Mouse (Mus musculus) heart, postnatal 4 days (tissue): ENCODE measurements around the gene Rbm20. TPM values are rescaled to one million over a fixed set of nuclear protein-coding genes. Genes with fewer than 3 reads are reported as not detected.

Source experiments
- DNase-seq: peaks from one replicate; pipeline ENCODE4 v3.0.0; 2021
- total RNA-seq, 2 experiments: library from RNA; stranded (reverse); gene quantifications; 2 replicates each; pipeline ENCODE4 v1.2.3; 2021

Rbm20 gene
- total RNA-seq, 2 experiments from 2014 or later: 265 to 287 TPM

DNA sequence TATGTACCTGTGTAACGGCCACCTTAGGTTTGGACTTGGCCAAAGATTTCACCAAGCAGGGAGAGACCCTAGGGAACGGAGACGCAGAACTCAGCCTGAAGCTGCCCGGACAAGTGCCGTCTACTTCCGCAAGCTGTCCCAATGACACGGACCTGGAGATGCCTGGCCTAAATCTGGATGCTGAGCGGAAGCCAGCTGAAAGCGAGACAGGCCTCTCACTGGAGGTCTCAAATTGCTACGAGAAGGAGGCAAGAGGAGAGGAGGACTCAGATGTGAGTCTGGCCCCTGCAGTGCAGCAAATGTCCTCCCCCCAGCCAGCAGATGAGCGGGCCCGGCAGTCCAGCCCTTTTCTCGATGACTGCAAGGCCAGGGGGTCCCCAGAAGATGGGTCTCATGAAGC lies 174.2 kb downstream of the Rbm20 start:
- DNase-seq: no peak

DNA sequence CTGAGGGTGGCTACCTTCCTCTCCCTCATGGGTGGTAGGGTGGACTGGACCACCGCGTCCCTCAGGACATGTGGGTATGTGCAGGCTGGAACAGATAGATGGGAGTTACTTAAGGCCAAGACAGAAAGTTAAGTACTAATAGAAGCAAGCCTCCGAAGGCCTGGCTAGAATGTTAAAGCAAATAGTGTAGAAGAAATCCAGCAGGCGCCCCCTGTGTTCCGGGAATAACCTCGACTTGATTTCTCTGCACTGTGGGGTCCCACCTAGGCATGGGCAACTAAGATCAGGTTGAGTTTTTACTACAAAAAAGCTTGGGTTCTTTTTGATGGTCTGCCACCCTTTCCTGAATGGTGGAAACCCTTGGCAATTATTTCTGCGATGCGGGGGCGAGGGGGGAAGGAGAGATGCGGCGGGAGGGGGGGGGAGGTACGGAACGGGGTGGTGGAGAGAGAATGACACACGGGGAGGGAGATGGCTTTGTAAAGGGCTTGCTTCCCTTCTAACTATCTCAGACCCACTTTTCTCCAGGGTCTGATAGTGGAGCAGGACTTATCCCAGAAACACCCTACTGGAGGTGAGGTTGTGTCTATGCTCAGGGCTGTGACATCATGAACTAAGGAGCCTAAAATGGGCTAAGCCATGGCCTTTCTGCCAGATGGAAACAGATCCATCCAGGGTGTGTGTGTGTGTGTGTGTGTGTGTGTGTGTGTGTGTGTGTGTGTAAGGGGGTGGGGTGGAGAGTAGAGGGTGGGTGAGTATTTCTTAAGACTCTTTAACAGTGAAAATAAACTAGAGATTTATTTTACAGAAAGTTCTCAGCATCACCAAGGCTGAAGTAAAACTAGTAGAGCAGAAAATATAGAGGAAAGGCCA lies 175.0 kb downstream of the Rbm20 start:
- no peak for DNase-seq

DNA sequence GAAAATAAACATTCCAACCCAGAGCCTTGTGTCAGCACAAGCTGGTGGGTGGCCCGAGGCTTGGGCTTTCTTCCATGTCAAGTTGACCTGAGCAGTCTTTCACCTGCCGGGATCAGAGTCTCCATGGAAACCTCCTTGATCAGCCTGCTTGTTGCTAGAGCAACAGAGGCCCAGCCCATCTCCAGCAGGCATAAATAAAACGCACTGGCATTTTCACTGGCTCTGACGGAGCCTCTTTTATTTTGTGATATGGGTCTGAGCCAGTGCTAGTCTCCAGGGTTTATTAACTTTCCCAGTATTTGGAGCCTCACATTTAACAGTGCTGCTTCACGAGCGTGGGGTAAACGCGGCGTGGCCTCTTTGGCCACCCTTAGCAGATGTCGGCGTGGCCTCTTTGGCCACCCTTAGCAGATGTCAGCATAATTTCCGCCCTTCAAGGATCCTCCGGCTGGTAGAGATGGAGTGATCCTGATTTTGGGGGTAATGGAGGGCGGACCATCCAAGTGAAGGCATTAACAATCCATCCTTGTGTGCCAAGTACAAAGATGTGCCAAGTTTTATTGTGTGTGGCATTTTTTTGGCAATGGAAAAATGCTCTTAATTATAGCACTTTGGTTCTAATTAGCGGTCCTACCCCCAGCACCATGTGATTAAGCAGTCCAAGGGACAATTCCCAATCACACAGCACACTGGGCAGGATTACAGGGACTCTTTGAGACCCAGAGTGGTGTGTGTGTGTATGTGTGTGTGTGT lies 175.8 kb downstream of the Rbm20 start:
- DNase-seq: no peak

DNA sequence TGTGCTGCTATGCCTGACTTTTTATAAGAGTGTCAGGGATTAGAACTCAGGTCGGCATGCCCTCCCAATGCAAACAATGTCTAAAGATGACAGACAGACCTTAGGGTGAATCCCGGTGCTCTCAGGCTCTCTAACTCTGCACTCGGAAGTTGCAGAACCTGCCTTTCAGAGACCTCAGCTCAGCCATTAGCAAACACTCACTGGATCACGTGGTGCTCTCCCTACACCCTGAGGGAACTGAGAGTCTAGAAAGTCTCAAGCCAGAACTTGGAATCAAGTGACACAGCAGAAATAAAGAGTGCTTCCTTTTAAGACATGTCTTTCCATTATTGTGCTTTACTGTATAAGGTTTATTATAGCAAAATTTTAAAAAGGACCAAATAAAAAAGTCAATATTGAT lies 177.9 kb downstream of the Rbm20 start:
- DNase-seq: no peak

DNA sequence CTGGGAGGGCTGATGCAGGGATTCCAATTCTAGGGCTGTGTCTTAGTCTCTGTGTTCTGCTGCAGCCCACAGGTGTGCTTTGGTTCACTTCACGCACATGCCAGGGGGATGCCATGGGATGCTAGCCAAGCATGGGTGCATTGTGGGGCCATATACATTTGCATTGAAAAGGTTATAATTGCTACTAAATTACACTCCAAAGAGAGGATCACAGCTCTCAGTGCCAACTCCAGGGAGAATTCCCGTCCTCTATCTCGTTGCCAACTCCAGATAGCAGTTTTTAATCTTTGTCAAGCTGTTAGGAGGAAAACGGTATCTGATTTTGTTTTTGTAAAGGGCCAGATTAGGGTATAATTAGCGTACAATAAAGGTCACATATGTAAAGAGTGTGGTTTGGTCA lies 178.7 kb downstream of the Rbm20 start:
- DNase-seq: no peak

DNA sequence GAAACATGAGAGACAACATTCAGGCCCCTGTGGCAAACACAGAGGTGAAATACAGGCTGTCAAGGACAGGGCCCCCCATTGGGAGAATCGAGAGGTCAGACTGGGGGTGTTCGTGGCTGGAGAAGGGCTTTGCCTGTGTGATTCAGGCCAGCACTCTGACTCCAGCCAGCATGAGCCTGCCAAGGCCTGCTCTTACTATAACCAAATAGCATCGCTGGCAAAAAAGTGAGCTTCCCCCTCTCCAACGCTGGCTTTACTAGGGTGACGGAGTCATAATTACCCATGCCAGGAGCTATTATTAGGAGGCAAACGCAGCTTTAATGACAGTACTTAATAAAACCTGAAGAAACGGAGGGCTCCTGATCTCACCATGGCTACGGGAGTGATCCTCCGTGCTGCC lies 179.7 kb downstream of the Rbm20 start:
- DNase-seq: peak; percentile 49

DNA sequence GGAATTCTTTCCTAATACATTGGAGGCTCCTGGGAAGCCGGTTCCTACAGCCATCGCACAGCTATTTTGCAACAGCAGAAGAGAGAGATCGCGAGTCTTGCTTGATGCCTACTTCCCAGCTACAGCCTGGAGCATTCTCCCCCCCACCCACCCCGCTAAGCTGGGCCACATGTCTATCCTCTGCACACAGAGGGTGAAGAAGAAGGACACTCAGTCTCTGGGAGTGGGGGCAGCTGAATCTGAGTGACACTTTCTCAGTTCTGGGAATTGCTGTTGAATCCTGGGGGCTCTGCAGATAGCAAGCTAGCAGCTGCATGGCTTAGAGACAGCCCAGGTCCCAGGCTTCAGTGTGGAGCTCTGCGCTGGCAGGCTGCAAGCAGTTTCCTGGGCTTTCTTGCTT lies 180.9 kb downstream of the Rbm20 start:
- no peak for DNase-seq

DNA sequence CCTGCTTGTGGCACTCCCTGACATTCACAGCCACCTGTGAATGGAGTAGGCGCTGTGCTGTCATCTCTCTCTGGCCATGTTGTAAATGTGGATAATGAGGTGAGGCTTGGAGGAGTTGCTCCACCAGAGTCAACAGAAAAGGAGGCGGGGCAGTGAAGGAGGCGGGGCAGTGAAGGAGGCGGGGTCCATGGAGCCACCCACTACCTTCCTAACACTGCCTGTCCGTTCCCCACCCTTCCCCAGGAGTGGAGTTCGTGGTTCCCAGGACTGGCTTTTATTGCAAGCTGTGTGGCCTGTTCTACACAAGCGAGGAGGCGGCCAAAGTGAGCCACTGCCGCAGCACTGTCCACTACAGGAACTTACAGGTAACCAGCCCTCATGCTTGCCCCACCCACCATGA lies 182.0 kb downstream of the Rbm20 start:
- DNase-seq: no peak

DNA sequence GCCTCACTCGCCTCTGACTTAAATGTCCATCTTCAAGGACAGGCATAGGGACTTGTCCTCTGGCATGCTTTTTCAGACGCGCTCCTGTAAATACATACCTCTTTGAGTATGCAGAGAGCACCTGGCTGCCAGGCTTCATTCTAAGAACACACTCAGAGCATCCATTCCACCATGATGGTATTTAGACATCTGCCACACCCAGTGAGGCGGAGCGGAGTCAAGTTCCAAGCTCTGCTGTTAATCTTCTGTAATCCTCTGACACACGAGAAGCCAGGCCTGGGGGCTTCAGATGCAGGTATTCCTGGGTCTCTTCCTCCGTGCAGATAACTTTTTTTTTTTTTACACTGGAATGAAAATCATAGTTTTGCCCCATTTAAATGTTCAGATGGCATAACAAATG lies 182.5 kb downstream of the Rbm20 start:
- no peak for DNase-seq

DNA sequence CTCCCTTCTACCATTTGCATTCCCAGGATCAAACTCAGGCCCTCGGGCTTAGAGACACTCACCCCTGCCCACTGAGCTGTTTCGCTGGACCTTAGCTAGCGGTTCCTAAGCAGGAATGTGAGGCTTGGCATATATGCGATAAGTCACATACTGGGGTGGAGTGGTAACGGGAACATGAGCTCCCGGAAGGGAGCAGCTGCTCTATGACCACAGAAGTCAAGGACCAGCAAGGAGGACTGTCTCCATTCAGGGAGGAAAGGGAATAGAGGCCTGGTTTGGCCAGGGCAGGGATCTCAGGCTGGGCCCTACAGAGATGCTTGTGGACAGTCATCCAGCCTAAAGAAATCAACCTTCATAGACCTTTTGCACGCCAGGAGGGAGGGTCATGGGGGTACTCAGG lies 184.2 kb downstream of the Rbm20 start:
- no peak for DNase-seq

DNA sequence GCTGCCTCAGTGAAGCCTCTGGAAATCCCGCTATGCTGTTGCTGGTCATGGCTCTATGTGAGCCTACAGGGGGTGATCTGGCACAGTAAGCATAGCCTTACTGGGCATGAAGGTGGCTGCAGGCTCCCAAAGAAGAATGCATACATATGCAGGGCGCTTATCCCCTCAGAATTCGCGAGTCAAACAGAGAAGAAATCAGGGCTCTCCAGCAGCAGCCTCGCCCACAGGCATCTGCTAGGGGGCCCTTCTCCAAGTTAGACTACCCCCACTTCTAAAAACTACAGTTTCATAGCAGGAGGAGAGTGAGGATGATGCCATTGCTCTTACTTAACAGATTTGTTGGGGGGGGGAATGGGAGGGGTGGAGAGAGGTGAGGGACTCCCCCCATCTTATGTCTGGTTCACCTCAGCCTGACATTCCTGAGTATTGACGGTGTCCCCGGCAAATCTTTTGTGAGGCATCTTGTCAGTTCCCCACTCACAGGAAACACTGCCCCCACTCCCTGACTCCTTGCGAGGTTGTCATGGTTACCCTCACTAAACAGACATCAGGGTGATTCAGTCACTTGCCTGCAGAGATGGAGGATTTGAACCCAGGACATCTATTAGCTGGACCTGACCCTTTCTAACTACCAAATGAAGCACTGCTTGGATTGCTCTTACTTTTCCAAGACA lies 185.6 kb downstream of the Rbm20 start:
- no peak for DNase-seq

DNA sequence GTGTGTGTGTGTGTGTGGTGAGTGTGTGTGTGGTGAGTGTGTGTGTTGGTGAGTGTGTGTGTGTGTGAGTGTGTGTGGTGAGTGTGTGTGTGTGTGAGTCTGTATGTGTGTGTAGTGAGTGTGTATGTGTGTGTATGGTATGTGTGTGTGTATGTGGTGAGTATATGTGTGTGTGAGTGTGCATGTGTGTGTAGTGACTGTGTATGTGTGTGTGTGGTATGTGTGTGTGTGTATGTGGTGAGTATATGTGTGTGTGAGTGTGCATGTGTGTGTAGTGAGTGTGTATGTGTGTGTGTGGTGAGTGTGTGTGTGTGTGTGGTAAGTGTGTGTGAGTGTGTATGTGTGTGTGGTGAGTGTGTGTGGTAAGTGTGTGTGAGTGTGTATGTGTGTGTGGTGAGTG lies 190.1 kb downstream of the Rbm20 start:
- DNase-seq: no peak

DNA sequence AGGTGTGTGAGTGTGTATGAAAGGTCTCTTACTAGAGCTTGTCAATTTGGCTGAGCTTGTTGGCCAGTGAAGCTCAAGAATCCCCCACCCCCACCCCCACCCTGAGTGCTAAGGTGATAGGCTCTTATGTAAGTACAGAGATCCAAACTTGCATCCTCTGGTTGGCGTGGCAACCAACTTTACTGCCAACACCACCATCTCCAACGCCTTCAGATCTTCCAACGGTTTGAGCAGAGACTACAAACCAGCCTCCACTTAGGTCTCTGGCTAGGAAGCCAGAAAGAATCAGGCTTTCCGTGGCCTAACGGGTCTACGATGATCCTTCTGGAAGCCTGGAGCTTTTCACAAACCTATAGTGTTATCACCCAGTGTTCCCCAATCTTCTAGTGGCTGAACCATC lies 191.0 kb downstream of the Rbm20 start:
- no peak for DNase-seq

DNA sequence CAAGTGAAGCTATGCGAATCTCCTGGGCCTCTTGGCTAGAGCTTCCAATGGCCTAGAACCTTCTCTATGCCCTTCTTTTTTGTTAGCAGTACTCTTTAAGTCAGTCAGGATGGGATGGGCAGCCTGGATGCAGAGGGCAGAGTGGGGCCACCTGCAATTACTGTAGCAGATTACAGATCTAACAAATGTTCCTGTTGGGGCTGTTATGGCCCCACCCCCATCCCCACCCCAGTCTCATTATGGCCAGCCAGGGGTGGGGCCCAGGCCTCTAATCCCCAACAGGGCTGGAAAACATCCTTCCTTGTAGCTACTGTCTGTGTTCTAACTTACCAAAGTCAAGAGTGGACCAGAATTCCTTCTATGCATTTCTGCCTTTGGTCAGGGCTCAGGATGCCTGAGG lies 191.7 kb downstream of the Rbm20 start:
- no peak for DNase-seq

DNA sequence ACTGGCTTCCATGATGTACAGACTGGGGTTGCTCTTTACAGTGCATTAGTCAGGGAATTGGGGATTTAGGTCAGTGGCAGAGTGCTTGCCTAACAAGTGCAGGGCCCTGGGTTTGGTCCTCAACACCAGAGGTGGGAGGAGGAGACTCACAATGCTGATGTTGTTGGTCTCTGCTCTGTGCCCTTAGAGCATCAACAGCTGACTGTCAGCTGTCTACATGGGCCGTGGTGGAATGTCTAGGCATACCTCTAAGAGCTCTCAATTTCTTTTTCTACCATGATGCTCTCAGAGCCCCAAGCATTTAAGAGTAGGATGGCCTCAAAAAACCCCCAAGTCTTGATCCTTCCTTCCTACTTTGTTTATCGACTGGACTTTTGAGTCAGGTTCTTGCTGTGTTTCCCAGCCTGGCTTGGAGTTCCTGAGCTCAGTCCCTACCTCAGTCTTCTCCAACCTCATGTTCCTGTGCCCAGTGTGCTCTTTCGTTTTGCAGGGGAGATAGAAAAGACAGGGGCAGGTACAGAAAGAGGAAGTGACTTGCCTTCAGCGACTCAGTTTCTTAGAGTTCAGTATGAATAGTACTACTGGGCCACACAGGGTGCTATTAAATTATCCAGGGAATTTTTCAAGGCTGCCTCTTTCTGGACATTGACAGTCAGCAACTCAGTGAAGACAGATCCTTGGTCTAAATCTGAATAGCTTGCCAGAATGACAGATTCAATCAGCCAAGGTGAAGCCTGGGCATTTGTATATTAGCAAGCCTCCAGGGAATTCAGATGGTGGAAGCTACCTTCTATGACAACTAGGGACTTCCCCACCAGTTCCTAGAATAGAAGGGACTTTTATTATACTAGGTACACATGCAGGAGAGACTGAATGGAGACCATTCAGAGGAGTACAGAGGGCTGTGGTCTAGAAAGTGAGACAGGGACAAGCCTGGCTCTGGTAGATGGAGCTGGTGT lies 192.6 kb downstream of the Rbm20 start:
- DNase-seq: no peak

DNA sequence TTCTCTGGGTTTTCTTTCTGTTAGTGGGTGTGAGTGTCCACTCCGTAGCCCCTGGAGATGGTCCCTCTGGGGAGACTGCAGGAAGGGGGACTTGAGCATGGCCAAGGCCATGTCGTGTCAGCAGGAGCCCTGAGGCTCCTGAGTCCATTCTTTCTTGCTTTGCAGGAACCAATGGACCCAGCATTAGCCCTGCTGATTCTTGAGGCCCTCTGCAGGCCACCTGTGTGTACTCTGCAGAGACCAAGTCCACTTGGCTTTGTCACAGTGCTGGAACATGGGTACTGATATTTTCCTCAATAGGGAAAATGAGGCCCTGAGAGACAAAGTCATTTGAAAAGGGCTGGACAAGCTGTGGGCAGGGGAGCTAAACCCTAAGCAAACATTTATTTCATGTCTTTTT lies 193.5 kb downstream of the Rbm20 start:
- DNase-seq: no peak

DNA sequence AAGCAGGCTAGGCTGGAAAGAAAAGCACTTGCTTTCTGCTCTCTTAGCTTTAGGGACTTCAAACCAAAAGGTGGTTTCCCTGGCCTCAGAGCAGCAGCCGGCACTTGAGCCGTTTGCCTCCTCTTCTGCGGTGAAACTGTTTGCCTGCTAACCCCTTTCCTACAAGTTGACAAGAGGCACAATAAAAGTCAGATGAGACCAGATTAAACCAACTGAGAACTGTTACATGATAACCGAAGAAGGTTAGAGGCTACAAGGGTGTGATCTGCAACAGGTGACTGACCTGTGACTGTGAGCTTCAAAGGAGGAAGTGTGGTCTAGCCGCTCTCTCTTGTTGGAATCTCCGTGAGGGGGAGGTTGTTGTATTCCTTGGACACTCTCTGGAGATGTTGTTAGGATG lies 194.4 kb downstream of the Rbm20 start:
- no peak for DNase-seq

DNA sequence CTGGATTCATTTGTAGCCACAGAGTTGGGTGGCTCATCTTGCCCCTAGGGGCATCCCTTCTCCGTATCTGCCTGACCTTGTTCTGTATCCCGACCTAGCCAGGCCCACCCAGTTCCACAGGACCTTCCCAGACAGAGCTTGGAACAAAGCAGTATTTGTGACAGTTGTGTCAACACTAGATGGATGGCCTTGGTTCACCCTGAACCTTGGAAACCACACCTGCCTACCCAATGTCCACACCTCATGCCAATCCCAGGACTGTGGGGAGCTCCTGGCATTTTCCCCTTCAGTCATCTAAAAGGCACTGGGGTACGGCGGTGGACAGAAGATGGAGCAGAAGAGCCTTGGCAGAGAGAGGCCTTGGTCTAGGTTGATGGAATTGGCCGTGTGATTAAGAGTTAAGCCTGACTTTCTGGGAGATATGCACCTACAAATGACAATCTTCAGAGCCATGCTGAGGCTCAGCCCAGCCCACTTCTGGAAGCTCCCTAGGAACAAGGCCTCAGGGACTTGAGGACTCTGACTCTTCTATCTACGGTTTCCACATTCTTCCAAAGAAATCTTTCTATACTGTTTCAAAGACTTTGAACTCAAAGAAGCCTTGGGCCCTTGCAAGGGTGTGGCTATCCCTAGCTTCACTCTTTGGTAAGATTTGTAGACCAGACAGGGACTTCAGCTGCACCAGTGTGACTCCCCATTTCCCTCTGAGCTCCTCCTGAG lies 196.0 kb downstream of the Rbm20 start:
- no peak for DNase-seq

DNA sequence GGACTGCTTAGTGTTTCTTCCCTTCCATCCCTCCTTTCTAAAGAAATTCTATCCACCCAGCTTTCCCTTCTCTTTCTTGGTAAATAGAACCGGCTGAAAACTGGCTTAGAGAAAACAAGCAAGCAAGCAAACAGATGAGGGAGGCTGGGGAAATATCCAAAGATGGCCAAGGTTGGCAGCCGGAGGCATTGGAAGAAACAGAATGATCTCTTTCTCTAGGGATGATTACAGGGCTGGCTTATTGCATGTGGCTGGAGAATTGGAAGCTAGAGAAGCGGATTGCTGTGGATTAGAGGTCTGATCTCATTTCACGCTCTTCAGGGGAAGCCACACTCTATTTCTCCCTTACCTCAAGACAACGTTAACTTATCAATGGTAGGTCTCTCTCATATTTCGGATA lies 198.1 kb downstream of the Rbm20 start:
- no peak for DNase-seq

DNA sequence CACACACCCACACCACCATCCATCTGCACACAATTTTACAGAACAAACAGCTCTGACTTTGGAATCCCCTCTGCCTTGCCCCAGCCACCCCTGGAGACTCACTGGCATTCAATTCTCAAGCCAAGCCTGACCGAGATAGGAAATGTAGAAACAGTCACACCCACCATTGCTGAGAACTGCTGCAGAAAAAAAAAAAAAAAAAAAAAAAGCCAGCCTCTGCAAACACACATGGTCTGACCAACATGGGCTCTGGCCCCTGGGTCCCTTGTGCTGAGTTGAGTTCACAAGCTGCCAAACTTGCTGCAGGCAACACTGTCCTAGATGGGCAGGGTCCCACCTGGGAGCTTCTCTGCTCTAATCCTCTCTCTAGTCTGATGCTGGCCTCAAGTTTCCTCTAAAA lies 200.7 kb downstream of the Rbm20 start:
- DNase-seq: no peak

DNA sequence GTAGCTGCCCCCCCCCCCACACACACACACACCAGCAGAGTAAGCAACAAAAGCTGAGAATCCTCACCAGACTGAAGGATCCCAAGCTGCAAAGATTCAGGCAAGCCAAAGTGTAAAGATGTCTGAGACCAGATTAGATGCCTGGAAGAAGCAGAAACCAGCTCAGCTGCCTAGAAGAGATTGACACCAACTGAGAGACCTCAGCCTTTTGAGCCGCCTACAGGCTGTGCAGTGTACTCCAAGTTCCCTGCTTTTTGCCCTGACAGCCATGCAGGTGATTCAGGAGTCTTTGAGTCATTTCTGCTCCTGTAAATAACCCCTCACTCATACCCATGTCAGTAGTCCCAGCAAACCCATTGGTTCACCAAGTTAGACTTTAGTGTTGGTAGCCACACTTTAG lies 203.4 kb downstream of the Rbm20 start:
- no peak for DNase-seq

DNA sequence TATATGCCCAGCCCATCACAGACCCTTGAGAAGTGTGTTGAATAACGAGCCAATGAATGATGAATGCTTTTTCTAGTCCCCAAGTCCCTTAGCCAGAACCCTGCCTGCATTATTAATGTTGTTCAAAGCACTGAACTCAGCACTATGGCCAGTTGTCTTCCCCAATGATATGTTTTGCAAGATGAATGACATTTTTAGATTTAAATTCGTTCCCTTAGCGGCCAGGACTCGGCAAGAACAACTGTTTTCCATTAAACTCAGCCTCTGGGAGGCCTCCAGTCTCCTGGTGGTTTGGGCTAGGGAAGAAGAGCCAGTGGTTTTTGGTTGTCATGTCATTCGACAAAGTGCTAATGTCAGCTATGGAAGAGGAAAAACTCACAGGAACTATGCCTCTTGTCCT lies 204.7 kb downstream of the Rbm20 start:
- no peak for DNase-seq
